Mouse (Mus musculus) myocyte (in vitro differentiated cells): Measurements from ENCODE around the gene Nek11.

ENCODE experiments used
- CEBPB ChIP-seq: IDR thresholded peaks from 2 replicates; pipeline ENCODE4 v1.6.1; 2011; ENCODE audit warnings: mild to moderate bottlenecking, moderate library complexity; ENCODE audit not compliant: poor library complexity, insufficient read depth, severe bottlenecking
- MAX ChIP-seq: IDR thresholded peaks from one replicate; pipeline ENCODE4 v1.6.1; 2011; ENCODE audit warnings: low read depth, mild to moderate bottlenecking, control low read depth
- POLR2A ChIP-seq: IDR thresholded peaks from one replicate; pipeline ENCODE4 v1.6.1; 2011; ENCODE audit warnings: low read depth, mild to moderate bottlenecking, control low read depth, moderate library complexity; ENCODE audit not compliant: insufficient read length
- SRF ChIP-seq: IDR thresholded peaks from one replicate; pipeline ENCODE4 v1.6.1; 2011; ENCODE audit warnings: low read depth; ENCODE audit not compliant: control insufficient read depth, insufficient read length
- TCF12 ChIP-seq: IDR thresholded peaks from one replicate; pipeline ENCODE4 v1.6.1; 2011; ENCODE audit warnings: mild to moderate bottlenecking, control low read depth; ENCODE audit not compliant: poor library complexity, insufficient read depth, severe bottlenecking

DNA sequence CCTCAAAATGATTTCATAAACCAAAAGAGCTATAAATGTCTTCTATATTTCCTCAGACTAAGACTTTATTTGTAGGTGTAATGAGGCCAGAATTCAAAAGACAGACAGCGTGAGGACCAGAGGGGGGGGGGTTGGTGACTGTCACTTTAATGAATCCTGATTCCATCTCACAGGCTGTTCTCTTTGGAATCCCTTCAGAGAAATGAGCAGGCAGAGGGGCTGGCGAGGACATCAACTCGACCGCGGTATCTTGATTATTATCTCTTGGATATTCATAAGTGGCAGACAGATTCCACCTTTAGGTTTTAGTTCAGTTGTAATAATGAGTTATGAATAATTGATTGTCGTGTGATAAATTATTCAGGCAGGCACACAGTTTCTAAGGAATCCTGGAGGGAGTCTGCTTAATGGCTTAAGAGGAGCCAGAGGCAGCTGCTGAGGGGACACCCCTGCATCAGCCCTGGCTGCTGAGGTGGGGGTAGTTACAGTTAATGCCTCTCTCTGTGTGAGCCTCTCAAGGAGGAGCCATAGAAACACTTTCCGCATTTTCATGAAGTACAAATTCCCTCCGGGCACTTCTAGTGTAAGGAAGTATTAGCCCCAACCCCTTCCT is 15.7 kb downstream of the Nek11 start:
- TF ChIP-seq MAX (no peak), POLR2A (no peak), CEBPB (no peak), SRF (no peak), TCF12 (no peak)
